Mouse (Mus musculus) MEL (cell line): ENCODE results near the gene Cpsf2. TPM values are rescaled to one million over a fixed set of nuclear protein-coding genes. Genes with fewer than 3 reads are reported as not detected.

ENCODE experiments used
- DNase-seq: peaks from one replicate; pipeline ENCODE4 v3.0.0; 2011; ENCODE audit warnings: low read depth, low spot score
- H3K27ac ChIP-seq: 2 replicates; pipeline ENCODE4 v1.5.1; 2012; ENCODE audit warnings: low read depth, mild to moderate bottlenecking, control low read depth, low read length, moderate library complexity; ENCODE audit not compliant: control insufficient read depth
- H3K27me3 ChIP-seq, 2 experiments: fragments of 150-350 bp in 1 of 2; sonication (generic) in 1 of 2; 2 replicates each; pipeline ENCODE4 v1.6.1; 2012; ENCODE audit warnings: low read length in 2 of 2, mild to moderate bottlenecking in 2 of 2, improper control_type of control experiment in 1 of 2, moderate library complexity in 1 of 2; ENCODE audit not compliant: insufficient read depth in 2 of 2, control insufficient read depth in 1 of 2
- H3K36me3 ChIP-seq, 2 experiments: 2 replicates each; pipeline ENCODE4 v1.6.1; 2012 to 2014; ENCODE audit warnings: low read length in 2 of 2, improper control_type of control experiment in 1 of 2, inconsistent platforms in 1 of 2, mild to moderate bottlenecking in 1 of 2; ENCODE audit not compliant: insufficient read depth in 2 of 2, control insufficient read depth in 1 of 2
- H3K4me1 ChIP-seq, 2 experiments: fragments of 150-350 bp in 1 of 2; sonication (generic) in 1 of 2; 2 replicates each; pipeline ENCODE4 v1.6.1; 2012; ENCODE audit warnings: low read length in 2 of 2, improper control_type of control experiment in 1 of 2, mild to moderate bottlenecking in 1 of 2; ENCODE audit not compliant: insufficient read depth in 2 of 2, control insufficient read depth in 1 of 2
- H3K4me3 ChIP-seq, 2 experiments: fragments of 150-350 bp in 1 of 2; sonication (generic) in 1 of 2; 2 replicates each; pipeline ENCODE4 v1.5.1; 2012; ENCODE audit warnings: low read depth in 2 of 2, low read length in 2 of 2, mild to moderate bottlenecking in 2 of 2, moderate library complexity in 2 of 2, control low read depth in 1 of 2, improper control_type of control experiment in 1 of 2; ENCODE audit not compliant: control insufficient read depth in 1 of 2, insufficient read depth in 1 of 2
- H3K79me2 ChIP-seq: 2 replicates; pipeline ENCODE4 v1.6.1; 2012; ENCODE audit warnings: mild to moderate bottlenecking, low read length, moderate library complexity; ENCODE audit not compliant: control insufficient read depth, poor library complexity, insufficient read depth
- H3K9ac ChIP-seq: 2 replicates; pipeline ENCODE4 v1.6.1; 2012; ENCODE audit warnings: low read depth, mild to moderate bottlenecking, control low read depth, low read length, moderate library complexity; ENCODE audit not compliant: control insufficient read depth, poor library complexity, severe bottlenecking
- H3K9me3 ChIP-seq: fragments of 150-350 bp; sonication (generic); replicated peaks from 2 replicates; pipeline ENCODE4 v1.6.1; 2012; ENCODE audit warnings: mild to moderate bottlenecking, low read length, improper control_type of control experiment, moderate library complexity; ENCODE audit not compliant: insufficient read depth
- BHLHE40 ChIP-seq: IDR thresholded peaks from 2 replicates; pipeline ENCODE4 v1.6.1; 2012; ENCODE audit warnings: low read depth, mild to moderate bottlenecking, inconsistent platforms, low read length, improper control_type of control experiment, borderline replicate concordance
- E2F4 ChIP-seq: IDR thresholded peaks from 2 replicates; pipeline ENCODE4 v1.6.1; 2011; ENCODE audit warnings: low read depth, low read length, improper control_type of control experiment, borderline replicate concordance
- EP300 ChIP-seq, 2 experiments: IDR thresholded peaks; 2 replicates each; pipeline ENCODE4 v1.6.1; 2011; ENCODE audit warnings: improper control_type of control experiment in 2 of 2, low read length in 2 of 2, low read depth in 1 of 2, mild to moderate bottlenecking in 1 of 2
- ETS1 ChIP-seq: IDR thresholded peaks from 2 replicates; pipeline ENCODE4 v1.6.1; 2012; ENCODE audit warnings: low read depth, mild to moderate bottlenecking, inconsistent platforms, low read length, improper control_type of control experiment, moderate library complexity
- GABPA ChIP-seq: IDR thresholded peaks from 2 replicates; pipeline ENCODE4 v1.6.1; 2012; ENCODE audit warnings: low read depth, mild to moderate bottlenecking, inconsistent platforms, low read length, improper control_type of control experiment, moderate library complexity
- GATA1 ChIP-seq: IDR thresholded peaks from 2 replicates; pipeline ENCODE4 v1.6.1; 2011; ENCODE audit warnings: low read depth, low read length, improper control_type of control experiment
- HCFC1 ChIP-seq: IDR thresholded peaks from 2 replicates; pipeline ENCODE4 v1.6.1; 2012; ENCODE audit warnings: low read depth, mild to moderate bottlenecking, inconsistent platforms, low read length, improper control_type of control experiment, moderate library complexity
- JUND ChIP-seq: IDR thresholded peaks from 2 replicates; pipeline ENCODE4 v1.6.1; 2011; ENCODE audit warnings: low read depth, mild to moderate bottlenecking, improper control_type of control experiment, low read length
- KAT2A ChIP-seq: conservative IDR thresholded peaks from 2 replicates; pipeline ENCODE4 v1.6.1; 2012; ENCODE audit warnings: low read depth, low read length, improper control_type of control experiment, inconsistent platforms
- MAX ChIP-seq: IDR thresholded peaks from 2 replicates; pipeline ENCODE4 v1.6.1; 2011; ENCODE audit warnings: low read length, improper control_type of control experiment
- MAZ ChIP-seq: IDR thresholded peaks from 2 replicates; pipeline ENCODE4 v1.6.1; 2012; ENCODE audit warnings: low read depth, mild to moderate bottlenecking, inconsistent platforms, low read length, improper control_type of control experiment
- MXI1 ChIP-seq: IDR thresholded peaks from 2 replicates; pipeline ENCODE4 v1.6.1; 2011; ENCODE audit warnings: mild to moderate bottlenecking, low read depth, low read length, improper control_type of control experiment
- POLR2AphosphoS5 ChIP-seq: IDR thresholded peaks from 2 replicates; pipeline ENCODE4 v1.6.1; 2012; ENCODE audit warnings: low read depth, borderline replicate concordance, mild to moderate bottlenecking, inconsistent platforms, low read length, moderate library complexity, mixed read lengths
- RAD21 ChIP-seq: IDR thresholded peaks from 2 replicates; pipeline ENCODE4 v1.6.1; 2011; ENCODE audit warnings: mild to moderate bottlenecking, low read depth, low read length, improper control_type of control experiment
- SMC3 ChIP-seq: IDR thresholded peaks from 2 replicates; pipeline ENCODE4 v1.6.1; 2011; ENCODE audit warnings: low read depth, low read length, improper control_type of control experiment
- TAL1 ChIP-seq: IDR thresholded peaks from 2 replicates; pipeline ENCODE4 v1.6.1; 2012; ENCODE audit warnings: mild to moderate bottlenecking, inconsistent platforms, low read length, moderate library complexity, mixed read lengths
- TBP ChIP-seq: IDR thresholded peaks from 2 replicates; pipeline ENCODE4 v1.8.0; 2011; ENCODE audit warnings: low read depth, low read length, improper control_type of control experiment
- USF1 ChIP-seq: IDR thresholded peaks from 2 replicates; pipeline ENCODE4 v1.6.1; 2014; ENCODE audit warnings: low read depth, mild to moderate bottlenecking, inconsistent platforms, low read length, improper control_type of control experiment, moderate library complexity
- ZC3H11A ChIP-seq: IDR thresholded peaks from 2 replicates; pipeline ENCODE4 v1.6.1; 2012; ENCODE audit warnings: low read depth, mild to moderate bottlenecking, inconsistent platforms, low read length, improper control_type of control experiment
- ZMIZ1 ChIP-seq: IDR thresholded peaks from 2 replicates; pipeline ENCODE4 v1.6.1; 2012; ENCODE audit warnings: low read depth, mild to moderate bottlenecking, inconsistent platforms, low read length, improper control_type of control experiment, moderate library complexity
- ZNF384 ChIP-seq: IDR thresholded peaks from 2 replicates; pipeline ENCODE4 v1.6.1; 2012; ENCODE audit warnings: low read depth, mild to moderate bottlenecking, inconsistent platforms, low read length, improper control_type of control experiment
- polyA plus RNA-seq, 2 experiments: library from polyadenylated mRNA; stranded (reverse) in 1 of 2; unstranded in 1 of 2; fragments of >175 nt in 1 of 2; fragments of >200 nt in 1 of 2; gene quantifications; 2 replicates each; pipeline versions ENCODE4 v1.2.1 to v1.2.4; 2012; ENCODE audit warnings: low replicate concordance in 2 of 2, low read depth in 1 of 2; ENCODE audit not compliant: insufficient read length in 2 of 2, insufficient read depth in 1 of 2, missing spikeins in 1 of 2
- total RNA-seq: library from RNA; depleted of rRNA; stranded (reverse); fragments of 300-350 nt; gene quantifications from 2 replicates; pipeline ENCODE4 v1.2.3, GENCODE M21; 2012

Gene Cpsf2
- total and polyA plus RNA-seq, 3 experiments, result 52.1 to 109 (median 56.9) TPM

- peak; percentile 66 for TF ChIP-seq RAD21
- TF ChIP-seq, all 39 proteins: peak for 9
Measured at GRCm38 (mm10) chr12:101985110-101985509, 9.3 kb downstream of the Cpsf2 start (continued).

GRCm38 (mm10) chr12:101987659-101988058 is 11.9 kb downstream of the Cpsf2 start:
- H3K9ac ChIP-seq, result no peak overlapping the region
- DNase-seq, result peak; percentile 71
- H3K4me1 ChIP-seq, result peaks cover 0 to 3% of the 10 kb centered on the region in 2 experiments; a peak in 1 of 4 replicates
- peaks cover 1% of the 10 kb centered on the region; the same call in 1 of the 2 replicates for H3K79me2 ChIP-seq
- peak overlapping the region; percentile 0; the same call in 1 of the 2 replicates for H3K27ac ChIP-seq
- peaks cover 9 to 43% of the 10 kb centered on the region in 2 experiments for H3K36me3 ChIP-seq
- TF ChIP-seq BHLHE40 (no peak), MAZ (no peak), JUND (no peak), MXI1 (no peak), TAL1 (peak; percentile 83), EP300 (IDR thresholded peaks at IDR 0.05; ENCODE audit: low read depth in 1 of 2, low read length in 2 of 2) (peak; percentile 53 to 59; a peak in 2 of 4 replicates), ZNF384 (no peak), SMC3 (no peak), ETS1 (peak; percentile 46; the same call in 1 of the 2 replicates)
- no peaks in the 10 kb centered on the region for H3K9me3 ChIP-seq
- no peaks in the 10 kb centered on the region for H3K27me3 ChIP-seq
- H3K4me3 ChIP-seq, result no peak overlapping the region

GRCm38 (mm10) chr12:101994576-101995467 is 19.0 kb downstream of the Cpsf2 start:
- H3K4me1 ChIP-seq, result peaks cover 18% of the 10 kb centered on the region in 2 experiments
- H3K27ac ChIP-seq, result peak overlapping the region; percentile 88
- peak overlapping the region; percentile 27; the same call in 1 of the 2 replicates for H3K9ac ChIP-seq
- TF ChIP-seq MAX, result no peak
- TF ChIP-seq ETS1, result peak; percentile 40; the same call in 1 of the 2 replicates
- TF ChIP-seq KAT2A, result no peak
- TF ChIP-seq GATA1, result 0 out of 2 replicates have a peak, but pooled peaks have one; percentile 42
- TF ChIP-seq POLR2AphosphoS5, result no peak
- no peak for TF ChIP-seq E2F4
- peak; percentile 58; the same call in 1 of the 2 replicates for TF ChIP-seq TBP
- TF ChIP-seq ZMIZ1, result no peak
- 0 out of 2 replicates have a peak, but pooled peaks have one; percentile 30 for TF ChIP-seq USF1
- TF ChIP-seq ZC3H11A, result no peak
- no peak for TF ChIP-seq RAD21
- TF ChIP-seq GABPA, result no peak
- TF ChIP-seq HCFC1, result no peak
- peak in 1 of 2 experiments; percentile 82; a peak in 3 of 4 replicates for TF ChIP-seq EP300 (IDR thresholded peaks at IDR 0.05; ENCODE audit: low read depth in 1 of 2, low read length in 2 of 2)
- peak; percentile 91 for DNase-seq
- no peaks in the 10 kb centered on the region for H3K9me3 ChIP-seq
- peaks cover 16 to 47% of the 10 kb centered on the region in 2 experiments for H3K36me3 ChIP-seq
- 0 out of 2 replicates have a peak, but pooled peaks cover 5% of the 10 kb centered on the region for H3K79me2 ChIP-seq
- no peaks in the 10 kb centered on the region for H3K27me3 ChIP-seq
- no peak overlapping the region; a peak in 1 of 4 replicates for H3K4me3 ChIP-seq
